Mouse (Mus musculus): ENCODE measurements around the gene Arhgap45. TPM values are rescaled to one million over a fixed set of nuclear protein-coding genes. Genes with fewer than 3 reads are reported as not detected.

Gene Arhgap45
- total and polyA plus RNA-seq, 2 experiments from 2014 or later = 1.6 to 1.7 TPM

GRCm38 (mm10) chr10:80045766-80046165 lies 29.3 kb downstream of the Arhgap45 start:
- Histone ChIP-seq H3K4me1 (ENCODE audit: insufficient read depth, low read length) (no peaks in the 10 kb centered on the region), H3K36me3 (ENCODE audit: insufficient read depth, low read length) (no peaks in the 10 kb centered on the region), H3K4me2 (ENCODE audit: low read depth, low read length, poor library complexity, severe bottlenecking) (no peak overlapping the region), H3K4me3 (ENCODE audit: low read depth, low read length) (no peak overlapping the region), H3K9ac (replicated peaks; ENCODE audit: low read length, poor library complexity, severe bottlenecking) (no peak overlapping the region), H3K27ac (ENCODE audit: low read depth, low read length) (no peak overlapping the region), H3K27me3 (ENCODE audit: insufficient read depth, low read length) (no peaks in the 10 kb centered on the region), H3K9me3 (ENCODE audit: low read length) (no peaks in the 10 kb centered on the region)
- ATAC-seq (ENCODE audit: low FRiP score) (no peak), DNase-seq (ENCODE audit: low spot score) (no peak)
- WGBS = 57% methylated on average over 5 of the region's 5 CpGs
- TF ChIP-seq CTCF (IDR thresholded peaks at IDR 0.05) = no peak

- Histone ChIP-seq H3K27ac (ENCODE audit: low read depth, low read length) (no peak within 1 kb of the TSS), H3K4me2 (ENCODE audit: low read depth, low read length, poor library complexity, severe bottlenecking) (no peak within 1 kb of the TSS), H3K4me3 (ENCODE audit: low read depth, low read length) (no peak within 1 kb of the TSS), H3K27me3 (ENCODE audit: insufficient read depth, low read length) (no peaks in the 10 kb centered on the region), H3K9ac (replicated peaks; ENCODE audit: low read length, poor library complexity, severe bottlenecking) (no peak within 1 kb of the TSS), H3K4me1 (ENCODE audit: insufficient read depth, low read length) (no peaks in the 10 kb centered on the region), H3K9me3 (ENCODE audit: low read length) (no peaks in the 10 kb centered on the region), H3K36me3 (ENCODE audit: insufficient read depth, low read length) (no peaks in the 10 kb centered on the region)
- WGBS = 39% methylated on average over 9 of the region's 9 CpGs
- TF ChIP-seq CTCF (IDR thresholded peaks at IDR 0.05) = no peak
- ATAC-seq (ENCODE audit: low FRiP score) (no peak), DNase-seq (ENCODE audit: low spot score) (no peak)
Measured at GRCm38 (mm10) chr10:80047041-80047565, 30.6 kb downstream of the Arhgap45 start, which contains the start of gene Gpx4. Gene Gpx4 (plus strand): TSS chr10:80047166.

GRCm38 (mm10) chr10:80048396-80048795 lies 31.9 kb downstream of the Arhgap45 start:
- Histone ChIP-seq H3K27ac (ENCODE audit: low read depth, low read length) (no peak overlapping the region), H3K27me3 (ENCODE audit: insufficient read depth, low read length) (no peaks in the 10 kb centered on the region), H3K36me3 (ENCODE audit: insufficient read depth, low read length) (no peaks in the 10 kb centered on the region), H3K4me1 (ENCODE audit: insufficient read depth, low read length) (no peaks in the 10 kb centered on the region), H3K4me3 (ENCODE audit: low read depth, low read length) (no peak overlapping the region), H3K9ac (replicated peaks; ENCODE audit: low read length, poor library complexity, severe bottlenecking) (no peak overlapping the region), H3K4me2 (ENCODE audit: low read depth, low read length, poor library complexity, severe bottlenecking) (no peak overlapping the region), H3K9me3 (ENCODE audit: low read length) (no peaks in the 10 kb centered on the region)
- no peak for TF ChIP-seq CTCF (IDR thresholded peaks at IDR 0.05)
- peak; percentile 34 for DNase-seq (ENCODE audit: low spot score)
- 12% methylated on average over 5 of the region's 5 CpGs for WGBS
- no peak for ATAC-seq (ENCODE audit: low FRiP score)

GRCm38 (mm10) chr10:80048834-80049233 lies 32.4 kb downstream of the Arhgap45 start:
- no peak for DNase-seq (ENCODE audit: low spot score)
- Histone ChIP-seq H3K27me3 (ENCODE audit: insufficient read depth, low read length) (no peaks in the 10 kb centered on the region), H3K36me3 (ENCODE audit: insufficient read depth, low read length) (no peaks in the 10 kb centered on the region), H3K4me2 (ENCODE audit: low read depth, low read length, poor library complexity, severe bottlenecking) (no peak overlapping the region), H3K4me1 (ENCODE audit: insufficient read depth, low read length) (no peaks in the 10 kb centered on the region), H3K9me3 (ENCODE audit: low read length) (no peaks in the 10 kb centered on the region), H3K4me3 (ENCODE audit: low read depth, low read length) (no peak overlapping the region), H3K27ac (ENCODE audit: low read depth, low read length) (no peak overlapping the region), H3K9ac (replicated peaks; ENCODE audit: low read length, poor library complexity, severe bottlenecking) (no peak overlapping the region)
- no peak for TF ChIP-seq CTCF (IDR thresholded peaks at IDR 0.05)
- 65% methylated on average over 3 of the region's 3 CpGs for WGBS
- ATAC-seq (ENCODE audit: low FRiP score) = no peak

- DNase-seq (ENCODE audit: low spot score) = no peak
- Histone ChIP-seq H3K9me3 (ENCODE audit: low read length) (no peaks in the 10 kb centered on the region), H3K9ac (replicated peaks; ENCODE audit: low read length, poor library complexity, severe bottlenecking) (no peak overlapping the region), H3K27me3 (ENCODE audit: insufficient read depth, low read length) (no peaks in the 10 kb centered on the region), H3K4me3 (ENCODE audit: low read depth, low read length) (no peak overlapping the region), H3K27ac (ENCODE audit: low read depth, low read length) (no peak overlapping the region), H3K36me3 (ENCODE audit: insufficient read depth, low read length) (no peaks in the 10 kb centered on the region), H3K4me2 (ENCODE audit: low read depth, low read length, poor library complexity, severe bottlenecking) (no peak overlapping the region), H3K4me1 (ENCODE audit: insufficient read depth, low read length) (peaks cover 2% of the 10 kb centered on the region; the same call in 1 of the 2 replicates)
- 17% methylated on average over 6 of the region's 6 CpGs for WGBS
- no peak for TF ChIP-seq CTCF (IDR thresholded peaks at IDR 0.05)
- no peak for ATAC-seq (ENCODE audit: low FRiP score)
Measured at GRCm38 (mm10) chr10:80050244-80050643, 33.8 kb downstream of the Arhgap45 start.

GRCm38 (mm10) chr10:80050885-80051617 lies 34.6 kb downstream of the Arhgap45 start:
- Histone ChIP-seq H3K36me3 (ENCODE audit: insufficient read depth, low read length) (0 out of 2 replicates have a peak, but pooled peaks cover 4% of the 10 kb centered on the region), H3K9ac (replicated peaks; ENCODE audit: low read length, poor library complexity, severe bottlenecking) (no peak overlapping the region), H3K4me1 (ENCODE audit: insufficient read depth, low read length) (peaks cover 3% of the 10 kb centered on the region; the same call in 1 of the 2 replicates), H3K9me3 (ENCODE audit: low read length) (no peaks in the 10 kb centered on the region), H3K27me3 (ENCODE audit: insufficient read depth, low read length) (no peaks in the 10 kb centered on the region), H3K4me2 (ENCODE audit: low read depth, low read length, poor library complexity, severe bottlenecking) (no peak overlapping the region), H3K27ac (ENCODE audit: low read depth, low read length) (no peak overlapping the region), H3K4me3 (ENCODE audit: low read depth, low read length) (no peak overlapping the region)
- 14% methylated on average over 15 of the region's 15 CpGs for WGBS
- TF ChIP-seq CTCF (IDR thresholded peaks at IDR 0.05) = no peak
- DNase-seq (ENCODE audit: low spot score) (no peak), ATAC-seq (ENCODE audit: low FRiP score) (no peak)
